Mouse (Mus musculus): ENCODE measurements around the gene Pomgnt2. TPM values are rescaled to one million over a fixed set of nuclear protein-coding genes. Genes with fewer than 3 reads are reported as not detected.

Gene Pomgnt2
- polyA plus RNA-seq, 1 experiment from 2014 or later = 25.1 TPM

DNA sequence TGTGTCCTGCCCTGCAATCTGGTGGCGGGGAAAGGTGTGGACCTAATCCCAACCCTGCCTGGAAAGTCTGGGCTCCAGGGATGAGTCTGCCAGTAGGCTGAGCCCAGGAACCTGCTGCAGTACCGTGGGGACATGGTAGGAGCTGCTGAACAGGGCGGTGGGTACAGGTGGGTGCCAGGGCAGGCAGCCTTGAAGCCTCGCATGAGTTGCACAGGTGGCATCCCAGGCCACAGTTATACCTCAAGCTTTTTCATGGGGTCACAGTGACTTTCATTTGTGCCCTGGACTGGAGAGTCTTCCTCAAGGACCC lies 45.8 kb downstream of the Pomgnt2 start:
- Histone ChIP-seq H3K4me3 (peak overlapping the region; percentile 31), H3K4me2 (peak overlapping the region; percentile 51), H3K36me3 (no peaks in the 10 kb centered on the region), H3K9me3 (no peaks in the 10 kb centered on the region), H3K4me1 (replicated peaks) (peaks cover 17% of the 10 kb centered on the region), H3K27me3 (0 out of 2 replicates have a peak, but pooled peaks cover 4% of the 10 kb centered on the region), H3K27ac (replicated peaks) (peak overlapping the region; percentile 74), H3K9ac (peak overlapping the region; percentile 60)
- 37% methylated on average over 4 of the region's 4 CpGs for WGBS
- ATAC-seq (ENCODE audit: low read depth) = peak; percentile 52; the same call in 1 of the 2 replicates

DNA sequence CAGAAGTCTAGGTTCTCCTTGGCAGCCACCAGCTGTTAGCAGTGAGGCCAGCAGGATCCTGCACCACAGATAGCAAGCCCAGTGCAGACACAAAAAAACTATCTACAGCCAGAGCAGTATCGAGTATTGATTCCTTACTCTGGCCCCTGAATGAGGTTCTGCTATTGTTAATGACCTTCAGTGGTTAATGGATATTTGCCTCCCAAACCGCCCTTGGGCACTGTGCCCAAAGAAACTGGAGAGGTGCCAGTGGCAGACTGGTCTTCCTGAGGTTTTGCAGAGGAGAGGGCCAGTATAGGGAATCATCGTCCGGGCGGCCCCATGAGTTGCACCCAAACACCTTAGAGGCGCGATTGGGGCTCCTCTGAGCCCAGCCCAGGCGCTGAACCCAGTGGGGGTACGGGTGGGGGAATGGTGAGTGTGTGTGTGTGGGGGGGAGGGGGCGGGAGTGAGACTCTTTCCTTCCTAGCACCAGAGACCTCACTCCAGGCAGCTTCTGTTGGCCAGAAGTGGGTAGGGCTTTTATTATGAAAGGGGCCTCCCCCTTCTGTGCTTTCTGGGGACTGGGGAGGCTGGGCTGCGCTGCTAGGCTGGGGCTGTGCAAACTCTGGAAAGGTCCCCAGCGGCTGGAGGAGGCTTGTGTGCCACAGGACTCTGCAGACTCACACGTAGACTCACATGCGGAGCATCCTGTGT lies 46.3 kb downstream of the Pomgnt2 start, which contains the start of gene Fam198a:
Gene Fam198a, plus strand, starts transcription at position 571 of the 696 bp plus-strand sequence.
- peak within 1 kb of the TSS; percentile 31 for H3K4me3 ChIP-seq
- H3K27me3 ChIP-seq = 0 out of 2 replicates have a peak, but pooled peaks cover 4% of the 10 kb centered on the region
- no peaks in the 10 kb centered on the region for H3K36me3 ChIP-seq
- WGBS = 9% methylated on average over 14 of the region's 14 CpGs
- no peaks in the 10 kb centered on the region for H3K9me3 ChIP-seq
- peak within 1 kb of the TSS; percentile 60 for H3K9ac ChIP-seq
- peak within 1 kb of the TSS; percentile 51 for H3K4me2 ChIP-seq
- peak; percentile 93 for ATAC-seq (ENCODE audit: low read depth)
- peak within 1 kb of the TSS; percentile 74 for H3K27ac ChIP-seq (replicated peaks)
- H3K4me1 ChIP-seq (replicated peaks) = peaks cover 17% of the 10 kb centered on the region

DNA sequence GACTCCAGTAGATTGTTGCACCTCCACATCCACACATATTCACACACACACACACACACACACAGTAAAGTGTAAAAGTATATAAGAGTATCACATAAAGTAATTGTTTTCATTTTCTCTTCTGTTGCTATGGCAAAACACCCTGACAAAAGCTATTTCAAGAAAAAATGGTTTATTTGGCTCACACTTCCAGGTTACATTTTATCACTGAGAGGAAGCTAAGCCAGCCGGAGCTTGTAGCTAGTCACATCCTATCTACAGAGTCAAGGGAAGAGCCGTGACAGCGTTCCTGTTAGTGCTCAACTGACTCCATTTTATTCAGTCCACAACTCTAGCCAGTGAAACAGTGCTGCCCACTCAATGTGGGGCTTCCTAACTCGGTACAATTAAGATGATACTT lies 48.5 kb downstream of the Pomgnt2 start:
- Histone ChIP-seq H3K9me3 (no peaks in the 10 kb centered on the region), H3K4me1 (replicated peaks) (peaks cover 17% of the 10 kb centered on the region), H3K9ac (no peak overlapping the region), H3K27ac (replicated peaks) (no peak overlapping the region), H3K36me3 (no peaks in the 10 kb centered on the region), H3K27me3 (0 out of 2 replicates have a peak, but pooled peaks cover 4% of the 10 kb centered on the region), H3K4me3 (no peak overlapping the region), H3K4me2 (no peak overlapping the region)
- ATAC-seq (ENCODE audit: low read depth) = no peak
- 85% methylated on average over 4 of the region's 4 CpGs for WGBS

DNA sequence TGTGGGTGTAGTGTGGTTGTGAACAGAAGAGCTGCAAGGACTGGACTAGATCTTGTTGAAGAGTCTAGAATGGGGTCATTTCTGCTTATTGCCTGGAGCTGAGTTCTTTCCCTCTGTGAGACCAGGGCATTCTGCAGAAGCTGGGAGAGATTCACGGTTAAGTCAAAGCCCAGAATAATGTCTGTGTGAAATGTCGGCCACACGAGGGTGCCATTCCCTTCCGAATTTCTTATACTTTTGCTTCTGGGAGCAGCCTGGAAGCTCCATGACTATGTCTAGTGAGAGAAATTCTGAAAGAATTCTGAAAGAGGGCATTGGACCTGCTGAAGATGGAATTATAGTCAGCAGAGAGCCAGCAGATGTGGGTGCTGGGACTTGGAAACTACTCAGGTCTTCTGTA lies 49.1 kb downstream of the Pomgnt2 start:
- no peaks in the 10 kb centered on the region for H3K36me3 ChIP-seq
- ATAC-seq (ENCODE audit: low read depth) = no peak
- H3K27me3 ChIP-seq = 0 out of 2 replicates have a peak, but pooled peaks cover 4% of the 10 kb centered on the region
- no peak overlapping the region for H3K4me3 ChIP-seq
- H3K4me2 ChIP-seq = no peak overlapping the region
- peaks cover 17% of the 10 kb centered on the region for H3K4me1 ChIP-seq (replicated peaks)
- H3K27ac ChIP-seq (replicated peaks) = no peak overlapping the region
- H3K9ac ChIP-seq = no peak overlapping the region
- 8% methylated on average over 4 of the region's 4 CpGs for WGBS
- H3K9me3 ChIP-seq = no peaks in the 10 kb centered on the region

DNA sequence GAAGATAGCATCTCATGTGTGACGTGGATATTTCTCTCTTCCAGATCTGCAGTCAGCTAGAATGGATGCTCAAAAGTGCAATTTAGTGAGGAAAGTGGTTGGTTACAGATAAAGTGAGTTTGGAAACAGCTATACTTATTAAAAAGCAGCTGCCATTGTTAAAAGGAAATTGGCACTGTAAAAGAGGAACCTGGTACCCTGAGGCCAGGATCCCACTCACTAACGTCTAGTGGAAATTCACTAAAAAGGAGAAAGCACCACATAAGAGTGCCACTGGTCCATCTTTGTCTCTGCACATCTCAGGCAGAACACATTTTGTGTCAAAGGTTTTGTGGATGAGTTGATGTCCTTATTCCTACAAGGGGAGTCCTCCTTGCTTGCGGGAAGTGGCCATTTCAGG lies 53.3 kb downstream of the Pomgnt2 start:
- H3K4me1 ChIP-seq (replicated peaks) = no peaks in the 10 kb centered on the region
- no peaks in the 10 kb centered on the region for H3K36me3 ChIP-seq
- WGBS = 84% methylated on average over 3 of the region's 3 CpGs
- no peak overlapping the region for H3K4me3 ChIP-seq
- H3K27ac ChIP-seq (replicated peaks) = no peak overlapping the region
- H3K27me3 ChIP-seq = 0 out of 2 replicates have a peak, but pooled peaks cover 4% of the 10 kb centered on the region
- H3K9ac ChIP-seq = no peak overlapping the region
- H3K4me2 ChIP-seq = no peak overlapping the region
- H3K9me3 ChIP-seq = no peaks in the 10 kb centered on the region
- no peak for ATAC-seq (ENCODE audit: low read depth)

DNA sequence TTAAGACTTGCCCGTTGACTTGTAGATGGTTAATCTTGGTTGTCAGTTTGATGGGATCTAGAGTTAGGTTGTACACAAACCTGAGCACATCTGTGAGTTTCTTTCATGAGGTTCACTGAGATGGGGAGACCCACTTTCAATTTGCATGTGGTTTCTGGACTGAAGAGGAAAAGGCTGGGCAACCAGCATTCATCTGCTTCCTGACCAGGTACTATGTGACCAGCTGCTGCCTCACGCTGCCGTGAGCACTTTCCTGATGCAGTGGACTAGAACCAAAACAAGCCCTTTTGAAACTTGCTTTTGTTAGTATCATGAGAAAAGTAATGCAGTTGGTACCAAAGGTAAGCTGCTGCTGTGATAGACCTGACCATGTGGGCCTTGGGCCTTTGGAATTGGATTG lies 53.9 kb downstream of the Pomgnt2 start:
- 94% methylated on average over 3 of the region's 3 CpGs for WGBS
- no peaks in the 10 kb centered on the region for H3K36me3 ChIP-seq

DNA sequence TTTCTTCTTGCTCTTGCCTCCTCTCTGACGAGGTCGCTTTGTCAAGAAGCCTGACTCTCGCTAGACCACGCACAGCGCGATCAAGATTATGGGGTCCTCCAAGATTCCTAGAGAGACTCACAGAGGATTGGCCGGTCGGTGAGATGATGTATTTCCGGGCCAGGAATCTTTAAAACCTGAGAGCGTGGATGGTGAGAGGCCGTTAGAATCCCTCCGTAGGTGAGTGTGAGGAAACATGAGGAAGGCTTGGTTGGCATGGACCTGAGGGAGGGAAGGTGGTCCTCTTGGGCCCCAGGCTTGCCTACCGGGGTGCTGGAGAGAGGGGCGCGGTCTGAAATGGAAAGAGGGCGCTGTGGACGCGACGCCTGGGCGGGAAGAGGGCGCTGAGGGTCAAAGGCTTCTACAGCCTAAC lies 59.0 kb downstream of the Pomgnt2 start:
- Histone ChIP-seq H3K4me3 (peak overlapping the region; percentile 44), H3K27ac (replicated peaks) (peak overlapping the region; percentile 20; the same call in 1 of the 2 replicates), H3K36me3 (no peaks in the 10 kb centered on the region), H3K9me3 (no peaks in the 10 kb centered on the region), H3K27me3 (no peaks in the 10 kb centered on the region), H3K4me1 (replicated peaks) (no peaks in the 10 kb centered on the region), H3K4me2 (peak overlapping the region; percentile 53), H3K9ac (peak overlapping the region; percentile 70)
- ATAC-seq (ENCODE audit: low read depth) = peak; percentile 76; the same call in 1 of the 2 replicates
- 57% methylated on average over 21 of the region's 21 CpGs for WGBS

More for the DNA sequence above, 53.9 kb downstream of the Pomgnt2 start:
- no peak overlapping the region for H3K4me2 ChIP-seq
- no peaks in the 10 kb centered on the region for H3K4me1 ChIP-seq (replicated peaks)
- H3K4me3 ChIP-seq = no peak overlapping the region
- H3K9me3 ChIP-seq = no peaks in the 10 kb centered on the region
- H3K9ac ChIP-seq = no peak overlapping the region
- ATAC-seq (ENCODE audit: low read depth) = no peak
- no peak overlapping the region for H3K27ac ChIP-seq (replicated peaks)
- H3K27me3 ChIP-seq = 0 out of 2 replicates have a peak, but pooled peaks cover 4% of the 10 kb centered on the region

DNA sequence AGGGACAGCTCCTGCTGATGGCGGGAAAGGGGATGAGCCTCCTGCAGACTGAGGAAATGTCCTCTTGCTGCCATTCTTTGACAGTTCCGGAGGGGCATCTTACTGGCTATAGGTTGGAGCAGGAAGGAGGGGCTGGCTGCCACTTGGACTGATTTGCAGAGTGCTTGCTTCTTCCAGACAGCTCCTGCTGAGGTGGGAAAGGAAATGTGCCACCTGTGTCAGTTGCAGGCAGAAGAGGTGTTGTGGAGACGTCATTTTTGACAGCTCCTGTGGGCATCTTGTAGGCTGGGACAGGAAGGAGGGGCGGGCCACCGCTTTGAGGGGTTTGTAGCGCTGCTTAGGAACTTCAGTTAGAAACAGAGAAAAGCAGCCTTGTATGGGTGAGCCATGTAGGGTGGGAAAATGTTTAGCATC lies 59.5 kb downstream of the Pomgnt2 start:
- ATAC-seq (ENCODE audit: low read depth) = peak; percentile 69; the same call in 1 of the 2 replicates
- Histone ChIP-seq H3K4me2 (peak overlapping the region; percentile 53), H3K9me3 (no peaks in the 10 kb centered on the region), H3K27me3 (no peaks in the 10 kb centered on the region), H3K4me3 (peak overlapping the region; percentile 44), H3K9ac (peak overlapping the region; percentile 70), H3K27ac (replicated peaks) (peak overlapping the region; percentile 20; the same call in 1 of the 2 replicates), H3K4me1 (replicated peaks) (no peaks in the 10 kb centered on the region), H3K36me3 (no peaks in the 10 kb centered on the region)
- 56% methylated on average over 6 of the region's 6 CpGs for WGBS

DNA sequence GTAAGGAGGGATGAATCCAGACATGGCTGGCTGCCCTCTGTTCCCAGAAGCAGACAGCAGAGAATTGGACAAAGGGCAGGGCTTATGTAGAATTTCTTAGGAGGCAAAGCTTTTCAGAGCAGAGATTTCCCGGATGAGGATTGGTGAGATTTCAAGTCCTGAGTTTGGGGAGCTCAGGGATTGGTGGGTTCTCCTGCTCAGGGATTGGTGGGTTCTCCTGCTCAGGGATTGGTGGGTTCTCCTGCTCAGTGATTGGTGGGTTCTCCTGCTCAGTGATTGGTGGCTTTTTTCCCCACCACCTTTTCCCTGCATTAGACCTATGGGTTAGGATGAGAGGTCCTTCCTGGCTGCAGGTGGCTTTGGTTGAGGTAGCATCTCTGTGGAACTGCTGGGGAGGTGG lies 60.0 kb downstream of the Pomgnt2 start:
- Histone ChIP-seq H3K9ac (no peak overlapping the region), H3K9me3 (no peaks in the 10 kb centered on the region), H3K27me3 (no peaks in the 10 kb centered on the region), H3K36me3 (no peaks in the 10 kb centered on the region), H3K4me1 (replicated peaks) (no peaks in the 10 kb centered on the region), H3K27ac (replicated peaks) (peak overlapping the region; percentile 20; the same call in 1 of the 2 replicates), H3K4me3 (peak overlapping the region; percentile 44; the same call in 1 of the 2 replicates), H3K4me2 (peak overlapping the region; percentile 53)
- WGBS = 75% methylated on average over 1 of the region's 1 CpGs
- peak; percentile 78; the same call in 1 of the 2 replicates for ATAC-seq (ENCODE audit: low read depth)

DNA sequence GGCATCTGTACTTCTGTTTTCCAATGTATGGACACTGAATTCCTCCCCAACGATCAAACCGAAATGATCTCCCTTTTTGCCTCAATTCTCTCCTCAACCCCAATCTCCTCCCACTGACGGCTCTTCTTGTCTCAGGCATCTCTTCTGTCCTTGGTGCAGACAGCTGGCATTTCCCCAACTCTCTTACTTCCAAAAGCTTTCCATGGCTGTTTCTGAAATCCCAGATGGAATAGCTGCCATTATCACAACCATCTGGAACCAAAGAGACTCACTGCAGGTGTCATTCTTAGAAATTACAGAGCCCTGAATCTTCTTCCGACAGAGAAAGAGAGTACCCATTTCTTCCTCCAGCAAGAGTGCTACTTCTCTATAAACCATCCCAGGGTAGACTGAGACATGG lies 62.1 kb downstream of the Pomgnt2 start:
- Histone ChIP-seq H3K4me2 (no peak overlapping the region), H3K9me3 (no peaks in the 10 kb centered on the region), H3K27me3 (no peaks in the 10 kb centered on the region), H3K4me1 (replicated peaks) (no peaks in the 10 kb centered on the region), H3K9ac (no peak overlapping the region), H3K36me3 (no peaks in the 10 kb centered on the region), H3K4me3 (no peak overlapping the region), H3K27ac (replicated peaks) (no peak overlapping the region)
- ATAC-seq (ENCODE audit: low read depth) = no peak
- 83% methylated on average over 4 of the region's 4 CpGs for WGBS

Measured in neural tube, embryonic 13.5 days (tissue).